Mouse (Mus musculus): ENCODE data around the gene Ifnb1.
"Not testable (repeated sequence)": the region's sequence is repeated elsewhere in the genome, so short reads cannot be mapped to it uniquely, and the experiment has no call there.

Ifnb1 gene

GRCm38 (mm10) chr4:88522674-88523073 is at the start of gene Ifnb1:
TSS of gene Ifnb1 (minus strand) at chr4:88522774.
- DNase-seq, result no peak

GRCm38 (mm10) chr4:88571698-88572097 is 49.1 kb upstream of the Ifnb1 start, which contains the start of gene Ifna14:
TSS of gene Ifna14 (minus strand) at chr4:88571798.
- no peak for DNase-seq

- DNase-seq, result no peak
These were observed 39.2 kb upstream of the Ifnb1 start for GRCm38 (mm10) chr4:88561791-88562190.

GRCm38 (mm10) chr4:88558145-88558544 is 35.6 kb upstream of the Ifnb1 start, which contains the start of gene Ifna15:
TSS of gene Ifna15 (minus strand) at chr4:88558245.
- DNase-seq, result not testable (repeated sequence)

GRCm38 (mm10) chr4:88550161-88550945 is 27.8 kb upstream of the Ifnb1 start:
- peak; percentile 67 for DNase-seq

- no peak for DNase-seq
These were observed 25.4 kb upstream of the Ifnb1 start for GRCm38 (mm10) chr4:88547986-88548385.

- peak; percentile 16 for DNase-seq
These were observed 21.2 kb upstream of the Ifnb1 start for GRCm38 (mm10) chr4:88543649-88544234.

GRCm38 (mm10) chr4:88537328-88537727 is 14.8 kb upstream of the Ifnb1 start:
- no peak for DNase-seq

GRCm38 (mm10) chr4:88536640-88537039 is 14.1 kb upstream of the Ifnb1 start:
- no peak for DNase-seq

GRCm38 (mm10) chr4:88535742-88536141 is 13.2 kb upstream of the Ifnb1 start:
- no peak for DNase-seq

- no peak for DNase-seq
These were observed 12.3 kb upstream of the Ifnb1 start for GRCm38 (mm10) chr4:88534903-88535302.

GRCm38 (mm10) chr4:88533499-88533898 is 10.9 kb upstream of the Ifnb1 start:
- no peak for DNase-seq

- no peak for DNase-seq
These were observed 8.3 kb upstream of the Ifnb1 start for GRCm38 (mm10) chr4:88530892-88531291.

GRCm38 (mm10) chr4:88530271-88530670 is 7.7 kb upstream of the Ifnb1 start:
- no peak for DNase-seq

GRCm38 (mm10) chr4:88526379-88527049 is 3.9 kb upstream of the Ifnb1 start:
- no peak for DNase-seq

GRCm38 (mm10) chr4:88525393-88525792 is 2.8 kb upstream of the Ifnb1 start:
- no peak for DNase-seq

- no peak for DNase-seq
These were observed 667 bp upstream of the Ifnb1 start for GRCm38 (mm10) chr4:88523241-88523640.

- no peak for DNase-seq
These were observed 4.6 kb downstream of the Ifnb1 start for GRCm38 (mm10) chr4:88517957-88518356.

GRCm38 (mm10) chr4:88515711-88516211 is 6.8 kb downstream of the Ifnb1 start:
- peak; percentile 5 for DNase-seq

- no peak for DNase-seq
These were observed 7.3 kb downstream of the Ifnb1 start for GRCm38 (mm10) chr4:88515250-88515649.

GRCm38 (mm10) chr4:88514403-88514802 is 8.2 kb downstream of the Ifnb1 start:
- peak; percentile 17 for DNase-seq

GRCm38 (mm10) chr4:88513743-88514142 is 8.8 kb downstream of the Ifnb1 start:
- no peak for DNase-seq

- no peak for DNase-seq
These were observed 18.8 kb downstream of the Ifnb1 start for GRCm38 (mm10) chr4:88503753-88504152.

GRCm38 (mm10) chr4:88501247-88501646 is 21.3 kb downstream of the Ifnb1 start:
- DNase-seq, result no peak

Data from right cerebral cortex, adult 18-20 months (tissue).